Mouse (Mus musculus) kidney, postnatal 25 days (tissue): ENCODE measurements around the gene Chek2.
"Not testable (repeated sequence)": the region's sequence is repeated elsewhere in the genome, so short reads cannot be mapped to it uniquely, and the experiment has no call there.

Experiments used
- DNase-seq, 2 experiments: peaks; one replicate each; pipeline ENCODE4 v3.0.0; 2021; ENCODE audit warnings: mixed read lengths in 2 of 2

The Chek2 gene

GRCm38 (mm10) chr5:110839678-110840365 is at the start of gene Chek2, which contains the start of gene Hscb:
TSS of gene Chek2 (plus strand) at chr5:110839979.
TSS of gene Hscb (minus strand) at chr5:110839777.
- DNase-seq = peak; percentile 98 to 99

GRCm38 (mm10) chr5:110794363-110794762 is 45.4 kb upstream of the Chek2 start:
- peak; percentile 80 to 89 for DNase-seq

GRCm38 (mm10) chr5:110797696-110798095 is 42.1 kb upstream of the Chek2 start:
- DNase-seq = peak; percentile 82 to 91

- peak in 1 of 2 experiments; percentile 70 for DNase-seq
These were observed 38.6 kb upstream of the Chek2 start for GRCm38 (mm10) chr5:110801036-110801624.

- DNase-seq = peak; percentile 19 to 64
These were observed 37.6 kb upstream of the Chek2 start for GRCm38 (mm10) chr5:110802186-110802585.

- no peak for DNase-seq
These were observed 37.0 kb upstream of the Chek2 start for GRCm38 (mm10) chr5:110802809-110803208.

GRCm38 (mm10) chr5:110804012-110804743 is 35.6 kb upstream of the Chek2 start:
- no peak for DNase-seq

GRCm38 (mm10) chr5:110806154-110806553 is 33.6 kb upstream of the Chek2 start:
- no peak for DNase-seq

GRCm38 (mm10) chr5:110806676-110807075 is 33.1 kb upstream of the Chek2 start:
- no peak for DNase-seq

GRCm38 (mm10) chr5:110807453-110807852 is 32.3 kb upstream of the Chek2 start:
- DNase-seq = no peak

GRCm38 (mm10) chr5:110808061-110808631 is 31.6 kb upstream of the Chek2 start:
- peak; percentile 94 to 95 for DNase-seq

GRCm38 (mm10) chr5:110808821-110809666 is 30.7 kb upstream of the Chek2 start:
- DNase-seq = peak; percentile 36 to 62

GRCm38 (mm10) chr5:110809667-110810325 is 30.0 kb upstream of the Chek2 start, which contains the start of gene Ulk1:
TSS of gene Ulk1 (minus strand) at chr5:110810097.
- DNase-seq = peak; percentile 100

- DNase-seq = no peak
These were observed 15.4 kb upstream of the Chek2 start for GRCm38 (mm10) chr5:110824421-110824820.

- peak; percentile 43 to 72 for DNase-seq
These were observed 12.8 kb upstream of the Chek2 start for GRCm38 (mm10) chr5:110826781-110827495.

GRCm38 (mm10) chr5:110827576-110827975 is 12.2 kb upstream of the Chek2 start:
- DNase-seq = peak; percentile 14 to 42

GRCm38 (mm10) chr5:110831036-110831720 is 8.6 kb upstream of the Chek2 start:
- no peak for DNase-seq

GRCm38 (mm10) chr5:110835959-110836358 is 3.8 kb upstream of the Chek2 start:
- peak; percentile 60 to 63 for DNase-seq

- DNase-seq = not testable (repeated sequence)
These were observed 1.8 kb upstream of the Chek2 start for GRCm38 (mm10) chr5:110838016-110838415.

- no peak for DNase-seq
These were observed 621 bp upstream of the Chek2 start for GRCm38 (mm10) chr5:110839038-110839677.
